Mouse (Mus musculus) forebrain, embryonic 16.5 days (tissue): ENCODE results near the gene Jpt1. TPM values are rescaled to one million over a fixed set of nuclear protein-coding genes. Genes with fewer than 3 reads are reported as not detected.
"Not testable (repeated sequence)": the region's sequence is repeated elsewhere in the genome, so short reads cannot be mapped to it uniquely, and the experiment has no call there.

Experiments used
- ATAC-seq: fragments of 200-750 bp; cut with Nextera tagmentation; 2 replicates; pipeline ENCODE4 v1.8.0; 2017; ENCODE audit warnings: mild to moderate bottlenecking, moderate library complexity
- H3K27ac ChIP-seq: fragments of 300-500 bp; sonication (generic); 2 replicates; pipeline ENCODE4 v1.5.1; 2014; ENCODE audit warnings: low read length, control low read depth
- H3K27me3 ChIP-seq: fragments of 300-500 bp; sonication (generic); replicated peaks from 2 replicates; pipeline ENCODE4 v1.6.1; 2014; ENCODE audit warnings: low read length; ENCODE audit not compliant: control insufficient read depth, insufficient read depth
- H3K36me3 ChIP-seq: fragments of 300-500 bp; sonication (generic); 2 replicates; pipeline ENCODE4 v1.6.1; 2014; ENCODE audit not compliant: control insufficient read depth, insufficient read depth
- H3K4me1 ChIP-seq: fragments of 300-500 bp; sonication (generic); replicated peaks from 2 replicates; pipeline ENCODE4 v1.6.1; 2014; ENCODE audit warnings: low read length; ENCODE audit not compliant: control insufficient read depth, insufficient read depth
- H3K4me2 ChIP-seq: fragments of 300-500 bp; sonication (generic); 2 replicates; pipeline ENCODE4 v1.6.1; 2014; ENCODE audit warnings: mild to moderate bottlenecking, low read length, control low read depth
- H3K4me3 ChIP-seq: fragments of 300-500 bp; sonication (generic); replicated peaks from 2 replicates; pipeline ENCODE4 v1.5.1; 2014; ENCODE audit warnings: mild to moderate bottlenecking, low read length, control low read depth
- H3K9ac ChIP-seq: fragments of 300-500 bp; sonication (generic); replicated peaks from 2 replicates; pipeline ENCODE4 v1.6.1; 2014; ENCODE audit warnings: low read depth, low read length, control low read depth
- H3K9me3 ChIP-seq: fragments of 300-500 bp; sonication (generic); 2 replicates; pipeline ENCODE4 v1.6.1; 2016; ENCODE audit warnings: low read length; ENCODE audit not compliant: control insufficient read depth
- WGBS: fragments of 180-500 bp; shearing (Covaris S2); extraction: QIAGEN DNeasy Blood & Tissue Kit; methylation state at CpG from one replicate; pipeline ENCODE4 v1.1.7; 2014; 5-methylcytosine and 5-hydroxymethylcytosine counted together
- polyA plus RNA-seq: library from polyadenylated mRNA; unstranded; fragments of >200 nt; fragmentation: Nextera tagmentation; extraction: Ambion mirVana; gene quantifications from 2 replicates; pipeline ENCODE4 v1.2.1, GENCODE M21; 2015

Jpt1 gene
- polyA plus RNA-seq, 1 experiment from 2014 or later: 1,981 TPM

DNA sequence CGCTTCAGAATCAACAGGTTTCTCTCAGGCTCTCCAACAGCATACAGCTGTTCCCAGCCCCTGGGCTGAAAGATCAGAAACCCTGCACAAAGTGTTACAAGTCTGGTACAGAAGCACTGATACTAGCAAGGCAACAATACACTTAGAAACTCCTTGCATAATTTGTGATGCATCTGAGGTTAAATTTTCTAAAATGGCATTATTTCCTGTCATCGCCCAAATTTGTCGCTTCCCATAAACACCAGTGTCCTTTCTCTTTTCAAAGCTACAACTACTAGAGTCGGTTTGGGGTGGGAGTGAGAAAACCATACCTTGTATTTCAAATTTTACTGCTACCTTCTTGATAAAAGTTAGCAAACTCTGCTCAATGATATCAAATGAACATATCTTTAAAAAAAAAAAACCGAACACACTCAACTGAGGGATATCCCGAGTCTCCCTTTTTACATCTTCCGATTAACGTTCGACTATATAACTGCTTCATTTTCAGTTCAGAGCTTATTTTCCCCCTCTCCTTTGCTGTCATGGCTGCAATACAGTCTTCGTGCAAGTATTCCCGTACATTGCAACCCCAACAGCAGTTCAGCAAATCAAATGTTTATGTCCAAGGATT is 20.7 kb upstream of the Jpt1 start:
- Histone ChIP-seq H3K4me1 (peaks cover 17% of the 10 kb centered on the region), H3K9ac (peak overlapping the region; percentile 92), H3K4me3 (peak overlapping the region; percentile 92), H3K27ac (peak overlapping the region; percentile 99), H3K9me3 (no peaks in the 10 kb centered on the region), H3K36me3 (peaks cover 17% of the 10 kb centered on the region), H3K4me2 (peak overlapping the region; percentile 89), H3K27me3 (no peaks in the 10 kb centered on the region)
- no peak for ATAC-seq
- 7% methylated on average over 11 of the region's 11 CpGs for WGBS

DNA sequence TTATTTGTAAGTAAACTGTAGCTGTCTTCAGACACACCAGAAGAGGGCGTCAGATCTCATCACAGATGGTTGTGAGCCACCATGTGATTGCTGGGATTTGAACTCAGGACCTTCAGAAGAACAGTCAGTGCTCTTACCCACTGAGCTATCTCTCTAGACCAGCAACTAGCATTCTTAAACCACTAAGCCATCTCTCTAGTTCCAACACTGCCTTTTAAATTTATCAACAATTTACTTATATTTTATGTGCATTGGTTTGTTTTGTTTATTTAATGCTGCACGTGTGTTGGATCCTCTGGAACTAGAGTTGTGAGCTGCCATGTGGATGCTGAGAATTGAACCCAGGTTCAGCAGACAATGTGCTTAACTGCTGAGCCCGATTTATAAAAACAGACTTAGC is 12.3 kb upstream of the Jpt1 start:
- H3K4me2 ChIP-seq, H3K27me3 ChIP-seq, H3K9ac ChIP-seq, H3K9me3 ChIP-seq, H3K27ac ChIP-seq, H3K4me3 ChIP-seq, ATAC-seq, H3K4me1 ChIP-seq: not testable (repeated sequence)
- peaks cover 18% of the 10 kb centered on the region for H3K36me3 ChIP-seq
- 81% methylated on average over 3 of the region's 3 CpGs for WGBS

DNA sequence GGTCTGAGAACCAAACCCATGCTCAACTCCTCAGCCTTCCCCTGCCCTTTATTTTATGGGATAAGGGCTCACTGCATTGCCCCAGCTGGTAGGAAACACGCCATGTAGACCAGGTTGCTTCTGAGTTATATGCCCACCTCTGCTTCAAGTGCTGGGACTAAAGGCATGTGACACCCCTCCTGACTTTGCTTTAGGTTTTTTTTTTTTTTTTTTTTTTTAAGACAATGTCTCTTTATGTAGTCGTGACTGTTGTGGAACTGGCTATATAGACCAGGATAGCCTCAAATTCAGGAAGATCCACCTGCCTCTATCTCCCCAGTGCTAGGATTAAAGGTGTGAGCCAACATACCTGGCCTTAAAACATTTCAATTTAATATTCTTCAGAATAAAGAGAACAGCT is 8.5 kb upstream of the Jpt1 start:
- 60% methylated on average over 2 of the region's 2 CpGs for WGBS
- ATAC-seq: no peak
- H3K4me2 ChIP-seq: no peak overlapping the region
- H3K4me3 ChIP-seq: no peak overlapping the region
- no peak overlapping the region for H3K9ac ChIP-seq
- no peaks in the 10 kb centered on the region for H3K9me3 ChIP-seq
- no peaks in the 10 kb centered on the region for H3K4me1 ChIP-seq
- no peaks in the 10 kb centered on the region for H3K27me3 ChIP-seq
- H3K27ac ChIP-seq: no peak overlapping the region
- peaks cover 10% of the 10 kb centered on the region for H3K36me3 ChIP-seq

DNA sequence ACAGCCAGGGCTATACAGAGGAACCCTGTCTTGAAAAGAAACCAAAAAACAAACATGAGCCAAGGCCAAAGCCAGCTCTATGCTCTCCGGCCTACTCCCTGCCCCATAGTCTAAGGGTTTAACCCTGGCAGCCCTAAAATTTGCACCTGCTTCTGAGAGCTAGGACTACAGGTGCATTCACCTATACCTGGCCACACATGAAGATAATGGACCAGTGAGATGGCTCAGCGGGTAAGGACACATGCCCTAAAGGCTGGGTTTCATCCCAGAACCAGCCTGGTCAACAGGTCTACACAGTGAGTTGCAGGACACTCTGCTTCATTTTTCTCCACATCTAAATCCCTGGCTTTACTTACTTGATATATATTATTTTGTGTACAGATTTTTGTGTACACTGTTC is 8.1 kb upstream of the Jpt1 start:
- WGBS: 86% methylated on average over 2 of the region's 2 CpGs
- H3K4me3 ChIP-seq: no peak overlapping the region
- no peaks in the 10 kb centered on the region for H3K27me3 ChIP-seq
- H3K4me2 ChIP-seq: no peak overlapping the region
- no peak overlapping the region for H3K27ac ChIP-seq
- H3K36me3 ChIP-seq: peaks cover 10% of the 10 kb centered on the region
- no peaks in the 10 kb centered on the region for H3K9me3 ChIP-seq
- no peak for ATAC-seq
- H3K4me1 ChIP-seq: no peaks in the 10 kb centered on the region
- H3K9ac ChIP-seq: no peak overlapping the region

DNA sequence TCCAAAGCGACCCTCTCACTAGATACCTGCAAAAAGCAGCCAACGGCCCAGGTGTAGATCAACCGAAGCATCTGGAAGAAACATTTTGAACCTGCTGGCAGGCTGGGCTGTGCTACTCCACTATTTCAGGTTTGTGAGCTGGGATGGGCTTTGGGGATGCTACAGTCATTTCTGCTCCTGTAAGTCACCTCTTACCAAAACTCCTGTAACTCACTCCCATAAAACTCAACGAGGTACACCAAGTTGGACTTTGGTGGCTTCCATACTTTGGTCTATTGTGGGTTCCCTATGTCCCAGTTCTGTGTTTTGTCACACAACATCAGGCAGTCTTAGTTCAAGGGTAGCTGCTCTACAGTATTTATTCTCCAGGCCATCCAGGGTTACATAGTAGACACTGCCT is 6.9 kb upstream of the Jpt1 start:
- Histone ChIP-seq H3K4me2 (no peak overlapping the region), H3K27me3 (no peaks in the 10 kb centered on the region), H3K4me3 (no peak overlapping the region), H3K27ac (no peak overlapping the region), H3K4me1 (no peaks in the 10 kb centered on the region), H3K9ac (no peak overlapping the region), H3K9me3 (no peaks in the 10 kb centered on the region), H3K36me3 (peaks cover 9% of the 10 kb centered on the region)
- 86% methylated on average over 4 of the region's 4 CpGs for WGBS
- no peak for ATAC-seq

DNA sequence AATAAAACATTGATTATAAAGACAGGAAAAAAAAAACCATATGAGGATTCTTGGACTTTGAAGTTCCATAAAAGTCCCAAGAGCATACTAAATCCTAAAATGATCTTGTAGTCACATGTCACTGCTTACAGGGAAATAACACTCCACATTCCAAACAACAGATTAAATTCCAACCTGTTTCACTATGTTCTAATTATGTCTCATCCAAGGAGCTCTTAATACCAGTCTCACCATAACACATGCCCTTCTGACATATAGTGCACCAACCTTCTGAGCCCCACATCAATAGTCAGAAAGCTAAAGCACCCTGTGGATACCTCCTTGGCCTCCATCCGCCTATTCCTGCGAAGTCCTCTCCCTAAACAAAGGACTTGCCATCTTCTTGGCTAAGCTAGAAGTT is 6.0 kb upstream of the Jpt1 start:
- no peak for ATAC-seq
- no peaks in the 10 kb centered on the region for H3K27me3 ChIP-seq
- 77% methylated on average over 2 of the region's 2 CpGs for whole genome bisulfite sequencing

DNA sequence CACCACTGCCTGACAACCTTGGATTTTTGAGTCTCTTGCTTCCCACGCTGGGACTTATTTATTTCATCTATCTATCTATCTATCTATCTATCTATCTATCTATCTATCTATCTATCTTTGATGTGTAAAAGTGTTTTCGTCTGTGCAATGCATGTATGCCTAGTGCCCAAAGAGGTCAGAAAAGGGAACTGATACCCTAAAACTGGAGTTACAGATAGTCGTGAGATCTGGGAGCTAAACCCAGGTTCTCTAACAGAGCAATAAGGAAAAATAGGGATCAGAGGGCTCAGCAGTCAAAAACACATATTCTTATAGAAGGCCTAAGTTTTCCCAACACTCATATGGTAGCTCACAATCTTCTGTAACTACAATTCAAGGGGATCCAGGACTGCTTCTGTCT is 5.4 kb upstream of the Jpt1 start:
- Histone ChIP-seq H3K27me3 (no peaks in the 10 kb centered on the region), H3K4me3 (no peak overlapping the region), H3K4me2 (no peak overlapping the region), H3K4me1 (peaks cover 2% of the 10 kb centered on the region; the same call in 1 of the 2 replicates), H3K36me3 (peaks cover 5% of the 10 kb centered on the region), H3K9me3 (no peaks in the 10 kb centered on the region), H3K9ac (no peak overlapping the region), H3K27ac (no peak overlapping the region)
- ATAC-seq: no peak
- WGBS: 90% methylated on average over 3 of the region's 3 CpGs

More for the DNA sequence above, 6.0 kb upstream of the Jpt1 start:
- Histone ChIP-seq H3K4me2 (no peak overlapping the region), H3K9me3 (no peaks in the 10 kb centered on the region), H3K36me3 (peaks cover 5% of the 10 kb centered on the region), H3K27ac (no peak overlapping the region), H3K9ac (no peak overlapping the region), H3K4me1 (no peaks in the 10 kb centered on the region), H3K4me3 (no peak overlapping the region)

DNA sequence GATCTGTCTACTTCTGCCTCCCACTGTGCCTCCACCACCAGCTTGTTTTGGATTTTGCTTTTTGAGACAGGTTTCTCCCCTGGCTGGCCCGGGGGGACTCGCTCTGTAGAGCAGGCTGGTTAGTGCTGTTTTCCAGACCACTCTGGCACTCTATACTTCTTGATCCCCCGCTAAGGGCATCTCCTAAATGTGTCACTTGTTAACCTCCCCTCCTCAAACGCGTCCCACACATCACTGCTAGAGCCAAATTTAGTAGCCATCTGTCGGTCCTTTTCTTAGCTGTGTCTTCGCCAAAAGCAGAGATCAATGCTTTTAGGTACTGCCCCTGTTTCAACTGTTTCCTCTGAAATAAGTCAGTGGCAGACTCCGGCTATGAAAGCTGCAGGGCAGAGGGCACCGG is 4.5 kb upstream of the Jpt1 start:
- Histone ChIP-seq H3K27ac (no peak overlapping the region), H3K4me1 (peaks cover 2% of the 10 kb centered on the region; the same call in 1 of the 2 replicates), H3K27me3 (no peaks in the 10 kb centered on the region), H3K9me3 (no peaks in the 10 kb centered on the region), H3K9ac (no peak overlapping the region), H3K4me3 (no peak overlapping the region), H3K4me2 (no peak overlapping the region), H3K36me3 (peaks cover 5% of the 10 kb centered on the region)
- WGBS: 76% methylated on average over 9 of the region's 9 CpGs
- ATAC-seq: no peak

DNA sequence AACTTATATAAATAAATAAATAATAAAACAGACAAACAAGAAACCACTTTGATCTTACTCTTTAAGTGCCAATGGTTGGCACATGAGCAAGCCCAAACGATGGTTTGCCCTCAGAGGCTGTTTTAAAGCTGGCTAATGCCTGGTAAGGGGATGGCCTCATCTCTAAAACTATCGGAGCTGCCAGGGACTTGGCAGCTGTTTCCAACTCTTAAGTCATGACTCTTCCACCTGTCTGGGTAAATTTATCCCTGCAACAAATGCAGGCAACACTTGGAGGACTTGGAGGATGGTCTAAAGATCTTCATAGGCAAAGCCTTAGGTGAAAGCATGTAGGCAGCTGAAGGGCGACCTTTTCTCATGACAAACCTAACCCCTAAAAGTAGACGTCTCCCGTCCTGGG is 2.8 kb upstream of the Jpt1 start:
- H3K4me1 ChIP-seq: peaks cover 3% of the 10 kb centered on the region
- H3K36me3 ChIP-seq: no peaks in the 10 kb centered on the region
- H3K4me2 ChIP-seq: no peak overlapping the region
- H3K9ac ChIP-seq: no peak overlapping the region
- no peaks in the 10 kb centered on the region for H3K27me3 ChIP-seq
- no peak overlapping the region for H3K27ac ChIP-seq
- no peak for ATAC-seq
- 75% methylated on average over 5 of the region's 5 CpGs for WGBS
- no peak overlapping the region for H3K4me3 ChIP-seq
- no peaks in the 10 kb centered on the region for H3K9me3 ChIP-seq

DNA sequence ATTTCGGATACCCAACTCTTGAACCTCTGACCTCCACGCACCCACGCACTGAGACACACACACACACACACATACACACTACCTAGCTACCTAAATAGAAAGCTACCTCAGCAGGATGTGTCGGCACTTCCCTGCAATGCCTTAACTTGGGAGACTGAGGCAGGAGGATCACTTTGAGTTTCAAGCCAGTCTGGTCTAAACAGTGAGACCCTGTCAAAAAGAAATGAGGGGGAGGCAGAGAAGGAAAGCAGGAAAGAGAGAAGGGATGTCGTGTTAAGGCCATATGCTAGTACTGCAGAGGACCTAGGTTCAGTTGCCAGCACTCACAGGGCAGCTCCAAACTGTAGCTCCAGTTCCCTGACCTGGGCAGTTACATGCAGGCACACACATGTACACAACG is 834 bp upstream of the Jpt1 start:
- H3K4me2 ChIP-seq: no peak overlapping the region
- H3K9ac ChIP-seq: no peak overlapping the region
- H3K4me3 ChIP-seq: no peak overlapping the region
- peaks cover 22% of the 10 kb centered on the region for H3K4me1 ChIP-seq
- no peak for ATAC-seq
- no peaks in the 10 kb centered on the region for H3K27me3 ChIP-seq
- no peak overlapping the region for H3K27ac ChIP-seq
- H3K36me3 ChIP-seq: no peaks in the 10 kb centered on the region
- H3K9me3 ChIP-seq: no peaks in the 10 kb centered on the region
- WGBS: 63% methylated on average over 6 of the region's 6 CpGs
